Mouse (Mus musculus) adipose tissue, adult 10 weeks (tissue): ENCODE data around the gene Slc35c2. TPM values are rescaled to one million over a fixed set of nuclear protein-coding genes. Genes with fewer than 3 reads are reported as not detected.

Source experiments
- polyA plus RNA-seq: library from polyadenylated mRNA; stranded (reverse); fragments of 350-450 nt; fragmentation: Illumina TruSeq; extraction: RNeasy Lipid Tissue Mini Kit (QIAGEN cat#74804); gene quantifications from one replicate; pipeline ENCODE4 v1.2.3, GENCODE M21; 2014; ENCODE audit warnings: low read depth, low replicate concordance

Gene Slc35c2
- polyA plus RNA-seq = 35.2 TPM

DNA sequence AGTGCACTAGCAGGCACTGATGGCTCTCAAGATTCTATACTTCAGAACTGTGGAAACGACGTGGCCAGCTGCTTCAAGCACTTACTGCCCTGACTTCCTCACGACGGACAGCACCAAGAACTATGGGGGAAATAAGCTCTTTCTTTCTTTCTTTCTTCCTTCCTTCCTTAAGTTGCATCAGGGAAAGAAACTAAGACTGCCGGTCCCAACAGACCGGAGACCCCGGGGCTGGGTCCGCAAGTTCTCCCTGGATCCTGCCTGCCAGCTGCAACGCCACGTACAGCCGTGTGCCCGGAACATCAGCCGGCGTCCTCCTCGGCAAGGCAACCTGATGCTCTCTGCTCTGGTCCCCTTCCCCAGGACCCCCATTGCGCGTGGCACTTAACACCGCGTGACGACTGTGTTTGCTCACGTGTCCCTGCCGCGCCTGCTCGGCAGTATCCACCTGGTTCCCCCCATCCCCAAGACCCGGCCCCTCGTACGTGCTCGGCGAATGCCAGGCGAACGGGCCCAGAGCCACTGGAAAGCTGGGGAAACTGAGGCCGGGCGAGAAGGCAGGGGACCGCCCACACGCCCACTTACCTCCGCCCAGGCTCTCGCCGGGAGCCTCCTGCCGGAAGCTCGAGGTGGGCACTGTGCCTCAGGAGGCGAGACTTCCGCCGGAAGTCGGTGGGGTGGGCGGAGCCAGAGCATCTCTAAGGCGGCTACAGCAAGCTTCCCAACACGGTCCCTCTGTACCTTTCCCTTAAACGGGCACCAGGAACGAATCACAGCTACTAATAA lies at the start of gene Slc35c2:
Slc35c2 (minus strand) TSS at position 668 of the 783 bp plus-strand sequence.

GRCm38 (mm10) chr2:165326304-165327190 lies 38.9 kb upstream of the Slc35c2 start, which contains the start of gene Elmo2:
TSS of gene Elmo2 (minus strand) at chr2:165326479.

DNA sequence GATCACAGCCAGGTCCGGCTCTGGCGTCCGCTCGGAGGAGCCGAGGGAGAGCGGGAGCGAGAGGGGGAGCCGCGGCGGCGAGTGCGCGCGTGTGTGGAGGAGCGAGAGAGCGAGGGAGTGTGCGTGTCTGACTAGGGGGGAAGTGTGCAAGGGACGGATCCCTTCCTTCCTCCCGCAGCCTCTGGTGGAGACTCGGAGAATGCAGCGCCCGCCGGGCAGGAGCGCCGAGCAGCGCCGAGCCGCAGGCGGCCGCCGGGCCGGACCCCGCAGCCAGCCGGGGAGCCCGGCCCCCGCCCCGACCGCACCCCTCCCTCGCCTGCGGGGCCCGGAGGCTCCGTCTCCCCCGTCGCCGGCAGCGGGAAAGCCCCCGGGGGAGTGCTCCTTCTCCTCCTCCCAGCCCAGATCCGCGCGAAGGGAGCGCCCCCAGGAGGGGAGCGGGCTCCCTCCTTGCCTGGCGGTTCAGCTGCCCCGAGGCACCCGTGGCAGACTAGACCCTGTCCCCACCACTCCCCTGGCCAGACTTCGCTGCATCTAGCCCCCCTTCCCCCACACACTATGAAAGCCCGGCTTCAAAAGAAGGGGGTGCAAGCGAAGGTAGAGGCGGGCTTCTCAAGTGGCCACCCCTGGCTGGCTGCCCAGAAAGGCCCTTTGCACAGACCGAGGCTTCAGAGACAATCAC lies 52.9 kb downstream of the Slc35c2 start, which contains the start of gene Cdh22:
Cdh22 (minus strand) TSS at position 241 of the 679 bp plus-strand sequence.

Other genes starting within 250 kb of the Slc35c2 start
- 2.2 TPM for gene Cd40, start 232.2 kb downstream of the Slc35c2 start, polyA plus RNA-seq
- not detected for gene 1700025C18Rik, start 197.1 kb downstream of the Slc35c2 start, polyA plus RNA-seq
- not detected for gene Cdh22, start 53.0 kb downstream of the Slc35c2 start, polyA plus RNA-seq
- gene Elmo2, start 38.6 kb upstream of the Slc35c2 start, polyA plus RNA-seq = 36.9 TPM
- not detected for gene Zfp663, start 80.9 kb upstream of the Slc35c2 start, polyA plus RNA-seq
- gene Zfp334, start 100.4 kb upstream of the Slc35c2 start, polyA plus RNA-seq = 2.1 TPM
- gene Ocstamp, start 112.5 kb upstream of the Slc35c2 start, polyA plus RNA-seq = not detected
- 1.5 TPM for gene Slc13a3, start 185.4 kb upstream of the Slc35c2 start, polyA plus RNA-seq
- gene Trp53rka, start 205.5 kb upstream of the Slc35c2 start, polyA plus RNA-seq = 15.4 TPM
- 9.9 TPM for gene Slc2a10, start 215.9 kb upstream of the Slc35c2 start, polyA plus RNA-seq